Mouse (Mus musculus): Measurements from ENCODE around the gene Immp2l.

DNA sequence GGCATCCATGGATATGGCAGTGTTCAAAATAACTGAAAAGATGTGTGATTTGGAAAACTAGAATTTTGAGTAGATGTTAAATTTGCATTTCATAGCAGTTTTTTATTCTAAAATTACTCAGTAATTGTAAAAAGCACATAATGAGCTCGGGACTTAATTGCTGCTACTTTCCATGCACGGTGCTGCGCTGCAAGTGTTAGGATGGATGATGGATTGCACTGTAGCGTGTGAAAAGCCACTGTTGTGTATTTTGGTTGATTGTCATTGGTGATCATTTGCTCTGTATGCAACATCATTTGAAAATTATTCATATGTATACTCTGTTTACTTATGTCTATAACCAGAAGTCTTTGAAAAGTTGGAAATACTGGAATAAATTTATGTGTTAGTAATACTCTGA is 394.1 kb downstream of the Immp2l start:
- TF ChIP-seq POLR2A (IDR thresholded peaks at IDR 0.05; ENCODE audit: low read depth, low read length) (no peak), CTCF (conservative IDR thresholded peaks at IDR 0.05; ENCODE audit: insufficient read depth, insufficient read length, low read depth, low read length) (no peak)

All from kidney, adult 2 months (tissue).